Mouse (Mus musculus): Measurements from ENCODE around the gene Mfsd12.

The Mfsd12 gene

GRCm38 (mm10) chr10:81401205-81401520, 43.9 kb downstream of the Mfsd12 start:
- no peak for DNase-seq (ENCODE audit: low read depth, low spot score)

DNA sequence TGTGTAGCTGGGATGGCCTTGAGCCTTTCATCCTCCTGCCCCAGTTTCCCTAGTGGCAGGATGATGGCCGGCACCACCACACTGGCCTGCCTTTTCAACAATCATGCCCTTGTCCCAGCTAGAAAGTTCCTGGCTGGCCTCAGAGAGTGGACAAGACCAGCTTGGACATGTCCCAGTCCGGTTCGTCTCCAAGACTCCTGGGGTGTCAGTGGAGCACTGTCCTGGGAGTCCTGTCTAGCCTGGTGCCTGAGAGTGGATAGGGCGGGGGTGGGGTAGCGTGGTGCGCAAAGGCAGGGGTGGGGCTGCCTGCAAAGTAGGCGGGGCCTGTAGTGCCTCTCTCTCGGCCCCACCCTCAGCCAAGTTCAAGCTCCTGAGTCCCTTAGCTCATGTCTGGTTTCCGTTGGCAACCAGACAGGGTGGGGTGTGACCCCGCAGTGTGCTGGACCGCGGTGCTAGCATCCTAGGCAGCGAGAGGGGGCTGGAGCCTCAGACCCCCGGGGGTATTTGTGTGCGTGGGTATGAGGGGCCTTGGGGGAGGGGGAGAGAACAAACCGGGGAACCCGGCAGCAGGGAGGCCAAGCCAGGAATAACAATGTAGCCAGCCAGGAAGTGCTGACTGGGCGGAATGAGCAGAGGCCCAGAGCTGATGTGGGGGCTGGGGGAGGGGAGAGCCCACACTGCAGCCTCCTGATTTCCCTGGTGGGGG, 44.4 kb downstream of the Mfsd12 start:
- DNase-seq (ENCODE audit: low read depth, low spot score), result no peak

GRCm38 (mm10) chr10:81402227-81402765, 45.0 kb downstream of the Mfsd12 start:
- no peak for DNase-seq (ENCODE audit: low read depth, low spot score)

DNA sequence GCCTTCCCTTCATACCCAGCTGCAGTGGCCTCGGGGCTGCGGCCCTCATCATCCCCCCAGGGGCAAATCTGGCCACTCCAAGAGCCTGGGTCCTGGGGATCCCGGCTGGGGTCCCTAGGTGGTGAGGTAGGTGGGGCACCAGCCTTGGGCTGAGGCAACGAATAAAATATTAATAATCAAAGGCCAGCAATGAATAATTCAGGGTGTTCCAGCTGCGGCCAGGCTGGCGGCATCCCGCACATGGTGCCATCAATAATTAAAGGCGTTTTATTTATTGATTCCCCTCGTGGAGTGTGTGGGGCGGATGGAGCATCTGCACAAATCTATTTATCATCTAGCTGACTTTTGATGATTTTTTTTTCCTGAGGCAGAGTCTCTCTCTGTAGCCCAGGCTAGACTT, 46.2 kb downstream of the Mfsd12 start:
- no peak for DNase-seq (ENCODE audit: low read depth, low spot score)

DNA sequence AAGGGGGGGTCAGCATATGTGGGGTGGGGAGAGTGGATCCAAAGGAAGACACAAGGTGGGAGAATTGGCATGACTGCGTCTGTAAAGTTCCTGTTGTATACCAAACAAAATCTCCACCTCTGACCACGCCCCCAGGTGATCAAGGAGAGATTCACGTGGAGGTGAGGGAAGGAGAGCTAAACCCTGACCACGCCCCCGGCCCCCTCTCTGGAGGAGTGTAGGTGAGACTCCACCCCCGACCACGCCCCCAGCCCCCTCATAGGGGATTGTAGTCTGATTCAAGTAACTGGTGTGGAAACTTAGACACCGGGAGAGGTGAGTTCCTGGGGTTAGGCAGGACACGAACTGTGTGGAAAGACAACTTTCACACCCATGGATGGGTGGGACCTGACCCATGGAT, 46.8 kb downstream of the Mfsd12 start:
- DNase-seq (ENCODE audit: low read depth, low spot score), result no peak

DNA sequence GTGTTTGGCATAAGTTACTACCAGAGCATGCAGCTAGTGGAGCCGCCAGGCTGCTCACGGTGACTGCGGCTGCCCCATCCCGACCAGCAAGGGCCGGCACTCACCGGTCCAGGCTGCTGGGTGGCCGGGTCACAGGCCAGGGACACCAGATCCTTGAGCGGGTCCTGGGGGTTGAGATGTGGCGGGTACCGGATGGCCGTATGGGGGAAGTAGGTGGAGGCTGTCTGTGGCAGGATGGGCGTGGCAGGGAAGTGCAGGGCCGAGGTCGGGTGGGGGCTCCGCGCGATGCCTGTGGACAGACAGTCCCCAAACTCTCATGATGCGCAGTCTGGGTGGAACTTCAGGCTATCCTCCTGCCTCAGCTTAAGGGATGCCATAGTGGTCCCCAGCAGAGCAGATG, 47.4 kb downstream of the Mfsd12 start:
- no peak for DNase-seq (ENCODE audit: low read depth, low spot score)

DNA sequence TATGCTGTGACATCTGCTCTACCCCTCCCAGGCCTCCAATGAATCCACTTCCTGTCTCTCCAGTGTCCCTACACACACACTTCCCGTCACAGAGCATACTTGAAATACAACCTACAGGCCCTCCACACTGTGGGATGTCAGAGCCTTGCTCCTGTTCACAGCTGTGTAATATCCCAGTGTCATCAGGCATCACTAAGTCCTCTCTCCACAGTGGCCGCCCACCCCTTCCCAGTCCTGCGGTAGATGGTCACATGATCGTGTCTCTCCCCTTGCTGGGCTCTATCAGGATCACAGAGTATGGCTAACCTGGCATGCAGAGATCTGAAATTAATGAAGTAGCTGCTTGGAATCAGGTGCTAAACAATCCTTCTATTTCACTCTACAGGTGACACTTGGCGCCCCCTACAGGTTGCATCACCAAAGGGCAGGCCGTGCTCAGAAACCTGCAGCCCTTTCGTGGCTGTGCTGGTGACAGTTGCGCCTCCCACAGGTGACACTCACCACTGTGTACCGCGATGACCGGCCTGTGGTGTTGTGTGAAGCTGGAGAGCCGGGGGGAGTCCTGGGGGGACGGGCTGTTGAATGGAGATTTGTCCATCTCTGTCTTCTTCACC, 48.4 kb downstream of the Mfsd12 start:
- DNase-seq (ENCODE audit: low read depth, low spot score), result no peak

- DNase-seq (ENCODE audit: low read depth, low spot score), result no peak
These were observed 49.5 kb downstream of the Mfsd12 start for GRCm38 (mm10) chr10:81406504-81407440.

GRCm38 (mm10) chr10:81407539-81408423, 50.5 kb downstream of the Mfsd12 start:
- DNase-seq (ENCODE audit: low read depth, low spot score), result no peak

DNA sequence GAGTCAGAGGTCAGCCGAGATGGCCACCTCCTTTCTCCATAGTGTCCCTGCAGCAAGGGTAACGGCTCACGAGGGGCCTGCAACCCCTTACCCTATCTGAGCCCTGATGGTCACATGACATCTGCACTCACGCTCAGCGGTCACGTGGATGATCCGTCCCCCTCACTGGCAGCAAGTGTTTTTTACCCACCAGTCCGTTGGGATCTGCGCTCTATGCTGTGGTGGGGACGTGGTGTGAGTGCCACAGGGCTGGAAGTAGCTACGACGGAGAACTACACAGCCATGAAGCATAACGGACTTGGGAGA, 51.1 kb downstream of the Mfsd12 start:
- DNase-seq (ENCODE audit: low read depth, low spot score), result no peak

GRCm38 (mm10) chr10:81408871-81409291, 51.6 kb downstream of the Mfsd12 start:
- no peak for DNase-seq (ENCODE audit: low read depth, low spot score)

- no peak for DNase-seq (ENCODE audit: low read depth, low spot score)
These were observed 52.0 kb downstream of the Mfsd12 start for GRCm38 (mm10) chr10:81409330-81409729.

DNA sequence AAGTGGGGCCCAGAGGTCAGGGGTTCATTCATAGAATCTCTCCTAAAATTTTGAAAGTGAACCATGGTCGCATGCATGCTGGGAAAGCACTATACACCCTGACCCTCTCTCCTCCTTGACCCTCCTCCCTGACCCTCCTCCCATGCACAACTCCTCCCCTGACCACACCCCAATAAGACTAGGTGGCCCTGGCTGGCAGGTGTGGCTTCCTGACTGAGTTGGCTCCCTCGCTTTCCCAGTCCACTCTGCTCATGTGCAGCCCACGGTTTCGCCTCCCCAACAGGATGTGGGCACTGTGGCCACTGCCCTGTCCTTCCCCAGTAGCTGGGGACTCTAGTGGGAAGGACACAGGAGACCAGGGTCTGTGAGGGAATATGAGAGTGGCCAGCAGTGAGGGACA, 53.1 kb downstream of the Mfsd12 start:
- DNase-seq (ENCODE audit: low read depth, low spot score), result no peak

DNA sequence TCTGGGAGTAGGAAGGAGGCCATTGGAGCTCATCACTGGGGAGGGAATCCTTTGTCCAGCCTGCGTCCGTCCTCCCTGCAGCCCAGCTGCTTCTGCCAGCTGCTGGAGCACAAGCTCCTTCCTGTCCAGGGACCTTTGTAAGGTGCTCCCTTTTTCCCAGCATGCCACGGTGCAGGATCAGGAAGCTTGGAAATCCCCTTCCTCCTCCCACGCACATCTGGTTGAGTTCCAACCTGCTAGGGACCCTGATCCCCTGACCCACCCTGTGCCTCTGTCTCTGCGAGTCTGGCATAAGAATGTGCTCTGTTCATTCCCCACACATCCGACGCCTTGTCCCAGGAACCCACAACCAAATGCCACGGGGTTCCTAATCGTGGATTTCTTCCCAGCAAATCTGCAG, 53.7 kb downstream of the Mfsd12 start:
- DNase-seq (ENCODE audit: low read depth, low spot score), result no peak

- DNase-seq (ENCODE audit: low read depth, low spot score), result no peak
These were observed 54.4 kb downstream of the Mfsd12 start for GRCm38 (mm10) chr10:81411471-81412400.

- no peak for DNase-seq (ENCODE audit: low read depth, low spot score)
These were observed 55.5 kb downstream of the Mfsd12 start for GRCm38 (mm10) chr10:81412586-81413309.

- DNase-seq (ENCODE audit: low read depth, low spot score), result no peak
These were observed 56.3 kb downstream of the Mfsd12 start for GRCm38 (mm10) chr10:81413310-81414261.

- DNase-seq (ENCODE audit: low read depth, low spot score), result no peak
These were observed 57.4 kb downstream of the Mfsd12 start for GRCm38 (mm10) chr10:81414682-81415081.

GRCm38 (mm10) chr10:81415146-81415545, 57.9 kb downstream of the Mfsd12 start:
- no peak for DNase-seq (ENCODE audit: low read depth, low spot score)
